Mouse (Mus musculus) gastrocnemius, adult 18-20 months (tissue): ENCODE data around the gene Rnf151. TPM values are rescaled to one million over a fixed set of nuclear protein-coding genes. Genes with fewer than 3 reads are reported as not detected.
A peak's percentile ranks its signal among the peaks of the same experiment; 100 is the strongest.

Experiments used
- DNase-seq: peaks from one replicate; pipeline ENCODE4 v3.0.0; 2021; ENCODE audit warnings: low spot score
- total RNA-seq, 2 experiments: library from RNA; stranded (reverse); gene quantifications; 2 replicates each; pipeline ENCODE4 v1.2.3; 2021

Gene Rnf151
- total RNA-seq, 2 experiments from 2014 or later: not detected

DNA sequence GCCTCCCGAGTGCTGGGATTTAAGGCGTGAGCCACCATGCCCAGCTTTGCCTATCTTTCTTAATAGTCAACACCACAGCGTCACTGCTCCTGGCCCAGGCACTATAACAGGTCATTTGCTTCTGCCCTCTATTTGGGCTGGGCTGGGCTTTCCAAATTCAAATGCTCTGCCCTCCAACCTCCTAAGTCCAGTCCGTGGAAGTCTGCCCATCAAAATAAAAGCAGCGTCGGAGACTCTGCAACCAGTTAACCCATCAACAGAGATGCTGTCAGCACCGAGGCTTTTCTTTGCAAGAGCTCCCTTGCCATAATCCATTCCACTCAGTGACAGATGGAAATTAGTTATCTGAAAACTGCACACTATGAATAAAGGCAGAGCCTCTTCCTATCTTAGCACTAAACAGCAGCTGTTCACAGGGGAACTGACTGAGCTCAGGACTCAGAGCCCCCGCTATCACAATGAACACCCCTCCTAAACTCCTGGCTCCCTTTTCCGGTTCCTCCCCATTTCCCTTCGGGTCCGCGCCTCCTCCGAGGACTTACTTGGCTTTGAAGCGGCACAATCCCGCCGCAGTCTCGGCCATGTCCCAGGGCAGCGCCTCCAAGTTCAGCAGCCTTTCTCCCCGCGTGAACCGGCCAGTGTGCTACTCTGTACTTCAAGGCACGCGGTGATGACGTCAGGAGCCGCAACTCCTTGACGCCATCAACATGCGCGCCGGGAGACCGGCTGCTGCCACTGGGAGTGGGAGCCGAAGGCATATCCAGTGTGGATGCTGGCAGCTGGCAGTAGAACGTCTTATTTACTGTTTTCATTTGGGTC is 10.7 kb downstream of the Rnf151 start, which contains the start of gene Tbl3:
Tbl3 (minus strand) TSS at position 679 of the 819 bp plus-strand sequence.
- DNase-seq: peak; percentile 92

DNA sequence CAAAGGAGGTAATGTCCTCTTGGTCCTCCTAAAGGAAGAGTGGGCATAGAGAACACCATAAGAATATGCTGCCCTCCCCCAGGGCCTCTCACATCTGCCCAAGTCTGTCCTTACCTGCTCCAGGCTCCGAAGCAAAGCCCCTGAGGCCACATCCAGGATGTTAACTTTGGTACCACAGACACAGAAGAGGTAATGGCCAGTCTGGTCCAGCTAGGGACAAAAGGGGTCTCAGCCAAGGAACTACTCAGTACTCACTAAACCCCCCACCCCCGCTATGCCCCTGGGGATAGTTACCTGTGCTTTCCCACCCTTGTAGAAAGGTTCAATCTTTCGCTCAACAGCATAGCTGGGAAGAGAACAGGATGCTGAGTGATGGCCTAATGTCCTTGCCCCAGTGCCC is 12.0 kb downstream of the Rnf151 start:
- DNase-seq: no peak

DNA sequence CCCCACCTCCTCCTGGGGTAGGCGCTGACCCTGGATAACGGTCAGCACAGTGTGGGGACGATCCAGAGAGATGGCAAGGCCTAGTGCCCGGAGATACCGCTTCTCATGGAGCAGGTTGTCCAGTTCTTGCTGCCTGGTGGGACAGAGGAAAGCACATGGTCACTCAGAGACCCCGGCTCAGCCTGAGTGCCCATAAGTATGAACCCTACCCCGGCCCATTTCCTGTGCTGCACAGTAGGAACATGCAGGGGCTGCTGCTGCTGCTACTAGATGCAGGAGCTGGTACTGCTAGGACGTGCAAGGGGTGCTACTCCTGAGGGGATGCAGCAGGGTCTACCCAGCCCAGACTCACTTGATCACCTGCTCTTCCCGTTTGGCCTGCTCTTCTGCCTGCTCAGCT is 16.6 kb downstream of the Rnf151 start:
- no peak for DNase-seq

DNA sequence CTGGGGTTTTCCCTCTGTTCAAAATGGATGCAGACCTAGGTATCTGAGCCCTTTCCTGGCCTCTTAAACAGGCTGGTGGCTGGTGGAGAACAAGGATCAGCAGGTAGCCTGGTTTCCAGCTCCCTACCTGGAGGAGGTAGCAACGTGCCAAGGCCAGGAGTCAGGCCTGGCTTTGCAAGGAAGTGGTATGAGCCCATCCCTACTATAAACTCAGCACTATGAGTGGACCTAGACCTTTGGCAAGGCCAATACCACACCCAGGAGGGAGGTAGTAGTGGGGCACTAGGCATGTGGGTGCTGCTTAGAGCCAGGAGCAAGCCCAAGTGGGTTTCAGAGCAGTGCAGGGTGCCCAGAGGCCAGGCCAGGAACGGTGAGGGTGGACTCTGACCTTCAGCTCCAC is 18.4 kb downstream of the Rnf151 start:
- no peak for DNase-seq

DNA sequence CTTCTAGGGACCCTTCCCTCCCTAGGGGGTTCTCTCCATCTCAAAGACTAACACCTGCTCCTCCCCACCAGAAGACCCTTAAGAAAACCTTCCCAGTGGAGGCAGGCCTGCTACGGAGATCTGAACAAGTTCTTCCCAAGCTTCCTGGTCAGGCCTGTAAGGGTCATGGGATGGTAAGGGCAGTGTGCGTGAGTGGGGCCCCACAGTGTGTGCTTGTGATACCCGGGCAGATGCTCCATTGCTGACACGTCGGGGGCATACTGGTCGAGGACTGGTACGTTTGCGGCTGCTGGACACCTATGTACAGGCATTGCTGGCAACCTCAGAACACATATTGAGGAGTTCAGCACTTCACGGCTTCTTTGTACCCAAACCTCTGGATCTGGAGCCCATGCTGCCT is 19.1 kb downstream of the Rnf151 start:
- no peak for DNase-seq

DNA sequence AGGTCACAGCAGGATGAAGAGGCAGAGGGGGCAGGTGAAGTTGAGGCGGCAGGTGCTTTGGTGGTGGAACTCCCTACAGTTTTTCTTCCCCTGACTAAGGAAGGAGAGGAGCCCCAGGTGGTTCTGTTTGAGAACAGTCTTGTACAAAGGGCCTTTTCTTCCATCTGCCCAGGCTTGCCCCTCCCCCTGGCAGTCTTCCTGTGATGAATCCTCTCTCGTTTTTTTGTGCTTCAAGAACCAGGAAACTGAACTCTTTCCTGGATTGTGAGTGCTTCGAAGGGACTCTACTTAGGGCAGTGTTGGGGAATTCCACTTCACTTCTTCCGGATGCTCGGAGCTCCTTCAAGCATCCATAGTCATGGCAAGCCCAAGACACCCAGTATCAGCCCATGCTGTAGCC is 19.9 kb downstream of the Rnf151 start:
- DNase-seq: no peak

DNA sequence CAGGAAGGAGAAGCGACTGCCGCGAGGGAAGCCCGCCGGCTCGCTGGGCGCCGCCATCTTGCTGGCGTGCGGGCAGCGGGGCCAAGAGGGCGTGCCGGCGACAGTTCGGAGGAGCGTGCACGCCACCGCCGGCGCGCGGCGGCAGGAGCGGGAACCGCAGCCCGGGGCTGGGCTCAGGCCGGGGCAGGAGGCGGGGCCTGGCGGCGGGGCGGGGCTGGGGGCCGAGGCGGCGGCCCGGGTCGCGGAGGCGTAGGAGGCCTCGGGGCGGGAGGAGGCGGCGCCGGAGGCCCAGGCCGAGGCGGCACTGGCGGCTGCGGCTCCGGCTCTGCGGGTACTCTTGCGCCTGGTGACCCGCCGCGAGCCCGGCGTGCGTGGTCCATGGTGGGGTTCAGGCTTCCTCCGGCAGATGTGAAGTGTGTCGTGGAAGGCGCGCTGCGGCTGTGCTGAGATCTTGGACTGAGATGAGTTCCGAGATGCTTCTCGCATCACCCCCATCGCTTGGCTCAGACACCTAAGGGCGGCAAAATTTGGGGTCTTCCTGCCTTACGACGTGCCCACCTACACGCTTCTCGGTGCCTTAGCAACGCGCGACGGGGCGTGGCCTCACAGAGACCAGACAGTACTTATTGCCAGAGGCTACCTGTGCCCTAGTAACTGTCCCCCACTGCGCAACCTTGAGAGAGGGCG is 21.7 kb downstream of the Rnf151 start, which contains the start of the genes Gfer and Noxo1:
Gfer (minus strand) TSS at position 146 of the 687 bp plus-strand sequence.
Noxo1 (plus strand) TSS at position 224 of the 687 bp plus-strand sequence.
- DNase-seq: peak; percentile 88

DNA sequence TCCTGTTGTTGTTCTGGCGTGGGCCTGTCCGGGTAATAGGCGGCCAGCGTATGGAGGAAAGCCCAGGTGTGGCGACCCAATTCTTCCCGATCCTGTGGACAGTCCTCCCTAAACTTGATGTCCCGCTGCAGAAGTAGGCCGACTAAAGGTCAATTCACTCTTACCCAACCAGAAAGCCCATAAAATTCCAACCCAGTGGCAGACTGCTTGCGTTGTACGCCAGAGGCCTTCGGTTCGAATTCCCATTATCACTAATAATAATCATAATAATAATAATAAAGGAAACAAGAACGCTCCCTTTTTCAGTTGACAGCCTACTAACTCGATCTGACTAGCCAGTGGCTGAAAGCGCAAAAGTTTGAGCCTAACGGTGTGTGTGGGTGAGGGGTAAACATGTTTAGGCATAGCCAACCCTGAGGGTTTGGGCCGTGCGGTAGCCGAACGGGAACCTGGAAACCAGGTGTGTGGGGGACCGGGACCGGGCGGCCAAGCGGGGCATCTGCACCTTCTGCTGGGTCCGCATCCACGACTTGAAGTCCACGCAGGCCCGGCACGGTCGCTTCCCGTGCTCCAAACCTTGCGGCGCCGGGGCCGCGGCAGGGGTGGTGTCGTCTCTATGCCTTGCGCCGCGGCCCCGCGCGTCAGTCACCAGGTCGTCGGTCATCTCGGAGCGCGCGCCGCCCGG is 22.4 kb downstream of the Rnf151 start:
- no peak for DNase-seq

DNA sequence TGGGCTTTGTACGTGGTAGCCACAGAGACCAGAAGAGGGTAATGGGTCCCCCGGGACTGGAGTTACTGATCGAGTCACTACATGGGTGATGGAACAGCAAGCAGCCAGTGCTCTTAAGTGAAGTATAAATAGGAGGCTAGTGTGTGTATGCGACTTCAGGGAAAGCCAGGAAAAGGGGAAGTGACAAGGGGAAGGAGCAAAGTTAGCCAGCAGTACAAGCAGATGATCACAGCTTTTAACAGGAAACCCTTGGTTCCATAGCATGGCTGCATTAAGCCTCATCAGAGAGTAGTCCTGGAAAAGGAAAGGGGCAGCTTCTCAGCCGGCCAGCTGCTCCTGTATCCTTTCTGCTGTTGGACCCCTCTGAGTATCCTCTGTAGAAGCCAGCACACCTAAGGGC is 25.5 kb downstream of the Rnf151 start:
- no peak for DNase-seq

DNA sequence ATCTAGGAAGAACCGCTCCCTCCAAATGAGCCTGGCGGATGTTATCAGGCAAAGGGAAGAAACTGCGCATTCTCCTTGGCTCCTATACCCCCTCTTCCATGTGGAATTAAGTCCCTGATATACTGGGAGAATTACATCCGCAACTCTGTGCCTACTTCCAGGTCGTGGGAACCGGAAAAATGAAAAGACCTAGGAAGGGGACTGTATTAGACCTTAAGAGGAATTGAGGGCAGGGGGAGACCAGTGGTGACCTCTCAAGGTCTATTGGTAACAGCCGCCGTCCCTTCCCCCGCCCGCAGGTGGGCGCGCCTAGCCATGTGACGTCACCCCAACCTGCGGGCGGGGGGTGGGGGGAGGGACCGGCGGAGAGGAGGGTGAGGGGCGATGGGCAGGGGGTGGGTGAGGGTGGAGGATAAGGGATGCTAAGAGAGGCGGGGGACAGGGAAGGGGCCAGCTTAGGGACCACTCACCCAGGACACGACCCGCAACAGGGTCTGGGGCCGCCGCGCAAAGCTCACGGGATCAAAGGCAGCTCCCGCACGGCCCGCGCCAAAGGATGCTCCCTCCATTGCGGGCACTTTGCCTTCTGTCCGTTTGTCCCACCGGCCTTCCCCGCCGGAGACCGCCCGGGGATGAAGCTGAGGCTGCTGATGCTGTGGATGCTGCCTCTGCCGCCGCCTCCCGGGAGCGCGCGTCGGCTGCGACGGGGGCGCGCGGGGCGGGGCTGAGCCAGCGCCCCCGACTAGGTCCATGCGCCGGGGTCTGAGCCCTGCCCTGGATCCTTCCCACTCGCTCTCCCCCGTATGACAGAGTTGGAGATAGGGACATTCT is 28.4 kb downstream of the Rnf151 start, which contains the start of gene Syngr3:
Syngr3 (minus strand) TSS at position 705 of the 831 bp plus-strand sequence.
- no peak for DNase-seq

DNA sequence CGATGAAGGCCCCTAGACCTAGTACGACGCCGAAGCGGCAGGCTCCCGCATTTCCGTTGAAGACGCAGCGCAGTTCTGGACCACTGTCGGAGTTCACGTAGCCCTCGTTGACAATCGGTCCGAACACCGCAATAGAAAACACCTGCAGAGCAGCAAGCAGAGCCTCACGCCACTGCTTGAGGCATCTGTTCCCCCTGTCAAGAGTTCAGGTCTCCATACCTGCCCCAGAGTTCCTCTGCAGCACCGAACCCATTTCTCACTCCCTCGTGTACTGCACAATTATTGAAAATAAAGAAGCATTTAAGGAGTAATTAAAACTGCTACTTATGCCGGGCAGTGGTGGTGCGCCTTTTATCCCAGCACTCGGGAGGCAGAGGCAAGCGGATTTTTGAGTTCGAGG is 30.3 kb downstream of the Rnf151 start:
- no peak for DNase-seq

DNA sequence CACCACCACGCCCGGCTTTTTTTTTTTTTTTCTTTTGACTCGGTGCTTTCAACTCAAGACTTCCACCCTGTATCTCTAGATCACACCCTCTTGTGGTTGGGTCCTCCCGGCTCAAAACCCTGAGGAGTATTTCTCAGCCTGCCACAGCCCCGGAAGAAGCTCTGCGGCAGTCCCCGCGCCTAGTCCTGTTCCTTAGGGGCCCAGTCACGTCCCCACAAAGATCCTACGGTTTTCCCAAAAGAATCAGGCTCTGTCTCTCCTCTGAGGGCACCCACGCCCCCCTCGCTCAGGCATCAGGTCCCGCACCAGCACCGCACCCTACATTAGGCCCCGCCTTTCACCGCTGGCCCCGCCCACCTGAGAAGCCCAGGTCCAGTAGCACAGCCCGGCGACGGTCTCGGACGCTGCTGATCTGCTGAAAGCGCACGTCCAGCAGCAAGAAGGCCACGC is 30.7 kb downstream of the Rnf151 start:
- peak; percentile 57 for DNase-seq

DNA sequence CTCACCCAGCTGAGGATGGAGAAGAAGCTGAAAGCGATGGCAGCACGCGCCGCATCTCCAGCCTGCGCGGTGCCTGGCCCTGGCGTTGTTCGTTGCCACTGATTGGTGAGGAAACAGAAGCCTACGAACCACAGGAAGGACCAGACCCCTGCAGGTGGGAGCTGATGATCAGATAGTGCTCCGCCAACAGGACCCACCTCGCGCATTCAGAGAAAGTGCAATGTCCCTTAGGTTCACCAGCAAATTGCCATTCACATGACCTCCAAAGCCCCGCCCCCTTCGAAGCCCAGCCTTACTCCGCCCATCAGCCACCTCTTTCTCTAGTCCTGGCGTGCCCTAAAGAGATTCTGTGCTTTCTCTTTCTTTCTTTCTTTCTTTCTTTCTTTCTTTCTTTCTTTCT is 31.3 kb downstream of the Rnf151 start:
- peak; percentile 36 for DNase-seq

DNA sequence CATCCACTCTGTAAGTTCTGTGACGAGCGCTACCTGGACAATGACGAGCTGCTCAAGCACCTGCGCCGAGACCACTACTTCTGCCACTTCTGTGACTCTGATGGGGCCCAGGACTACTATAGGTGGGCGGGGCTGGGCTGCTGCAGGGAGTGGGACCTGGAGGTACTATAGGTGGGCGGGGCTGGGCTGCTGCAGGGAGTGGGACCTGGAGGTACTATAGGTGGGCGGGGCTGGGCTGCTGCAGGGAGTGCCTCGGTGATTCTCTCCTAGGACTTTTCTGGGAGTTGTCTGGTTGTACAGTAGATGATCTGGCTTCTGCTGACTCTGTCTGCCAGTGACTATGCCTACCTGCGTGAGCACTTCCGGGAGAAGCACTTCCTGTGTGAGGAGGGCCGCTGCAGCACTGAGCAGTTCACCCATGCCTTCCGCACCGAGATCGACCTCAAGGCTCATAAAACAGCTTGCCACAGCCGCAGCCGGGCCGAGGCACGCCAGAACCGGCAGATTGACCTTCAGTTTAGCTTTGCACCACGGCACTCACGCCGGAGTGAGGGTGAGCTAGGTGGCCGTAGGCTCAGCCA is 40.3 kb downstream of the Rnf151 start:
- DNase-seq: no peak

DNA sequence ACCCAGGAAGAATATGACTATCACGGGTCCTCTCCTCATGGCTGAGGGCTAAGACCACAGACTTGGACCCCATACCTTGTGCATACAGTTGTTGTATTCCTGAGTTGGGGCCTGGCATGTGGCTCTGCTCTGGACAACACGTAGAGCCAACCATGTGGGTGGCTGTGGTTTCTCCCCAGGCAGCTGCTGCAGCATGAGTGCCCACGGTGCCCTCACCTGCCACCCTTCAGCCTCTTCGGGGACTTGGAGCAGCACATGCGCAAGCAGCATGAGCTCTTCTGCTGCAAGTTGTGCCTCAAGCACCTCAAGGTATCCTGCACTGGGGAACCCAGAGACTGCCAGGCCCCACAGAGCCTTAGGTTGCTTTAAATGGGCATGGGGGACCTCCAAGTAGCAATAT is 41.0 kb downstream of the Rnf151 start:
- DNase-seq: no peak

DNA sequence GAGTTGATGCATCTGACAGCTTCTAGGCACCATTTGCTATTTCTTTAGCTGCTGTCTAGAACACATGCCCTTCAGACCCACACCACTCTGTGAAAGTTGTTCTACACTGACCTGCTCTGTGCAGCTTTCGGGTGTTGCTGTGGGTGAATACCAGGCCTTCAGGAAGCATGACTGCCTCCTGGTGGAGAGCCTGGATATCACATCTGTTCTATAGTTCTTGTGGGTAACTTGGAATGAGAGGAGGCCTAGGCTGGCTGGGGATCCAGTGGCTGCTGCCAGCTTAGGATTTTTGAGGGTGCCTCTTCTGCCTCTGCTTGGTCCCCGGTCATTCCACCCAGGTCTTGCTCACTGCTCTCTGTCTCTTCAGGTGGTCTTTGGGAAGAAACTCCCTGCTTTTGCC is 41.7 kb downstream of the Rnf151 start:
- DNase-seq: peak; percentile 63

DNA sequence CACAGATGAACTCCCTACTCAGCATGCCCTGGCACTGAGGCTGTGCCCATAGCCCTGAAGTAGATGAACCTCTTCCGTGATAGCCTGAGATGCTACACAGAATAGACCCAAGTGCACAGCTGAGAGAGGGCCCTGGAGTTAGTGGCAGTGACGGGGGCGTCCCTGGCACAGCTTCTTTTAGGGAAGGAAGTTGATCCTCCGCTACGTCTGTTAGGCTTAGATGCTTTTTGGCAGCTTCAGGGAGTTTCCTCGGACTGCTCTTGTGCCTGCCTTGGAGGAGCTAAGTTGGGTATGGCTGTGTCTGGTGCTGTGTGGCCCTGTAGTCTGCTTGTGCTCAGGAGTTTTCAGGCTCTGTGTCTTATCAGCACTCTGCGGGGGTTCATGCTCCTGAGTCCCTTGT is 43.6 kb downstream of the Rnf151 start:
- no peak for DNase-seq

DNA sequence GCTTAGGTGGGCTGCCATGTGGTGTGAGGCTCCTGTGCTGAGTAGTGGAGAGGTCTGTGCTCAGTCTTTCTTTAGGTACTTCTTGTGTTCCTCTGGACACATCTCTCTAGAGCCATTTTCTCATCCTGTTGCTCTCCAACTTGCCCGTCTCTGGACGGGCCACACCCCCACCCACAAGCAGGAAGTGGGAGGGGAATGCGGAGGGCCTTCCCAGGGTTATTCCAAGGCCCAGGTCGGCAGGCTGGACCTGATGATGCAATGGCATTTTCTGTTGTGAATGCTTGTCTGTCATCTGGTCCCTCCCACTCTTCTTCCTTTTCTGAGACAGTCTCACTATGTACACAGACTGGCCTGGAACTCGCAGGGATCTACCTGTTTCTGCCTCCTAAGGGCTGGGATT is 45.7 kb downstream of the Rnf151 start:
- peak; percentile 39 for DNase-seq

DNA sequence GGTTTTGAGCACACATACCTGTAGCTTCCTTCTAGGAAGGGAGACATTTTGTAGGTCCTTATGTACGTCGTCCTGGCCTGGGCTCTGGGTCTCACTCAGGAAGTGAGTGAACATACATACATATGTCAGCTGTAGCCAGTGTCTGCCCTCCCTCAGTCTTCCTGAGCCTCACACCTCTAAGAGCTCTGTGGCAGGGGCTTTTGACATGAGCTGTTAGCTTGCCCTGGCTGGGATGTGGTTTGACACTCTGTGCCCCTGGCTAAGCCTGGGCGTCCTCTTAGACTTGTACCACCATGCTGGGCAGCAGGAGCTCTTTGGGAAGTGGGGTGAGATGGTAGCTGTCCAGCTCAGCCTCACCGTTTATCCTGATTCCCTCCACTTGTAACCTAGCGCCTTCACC is 46.5 kb downstream of the Rnf151 start:
- DNase-seq: no peak

DNA sequence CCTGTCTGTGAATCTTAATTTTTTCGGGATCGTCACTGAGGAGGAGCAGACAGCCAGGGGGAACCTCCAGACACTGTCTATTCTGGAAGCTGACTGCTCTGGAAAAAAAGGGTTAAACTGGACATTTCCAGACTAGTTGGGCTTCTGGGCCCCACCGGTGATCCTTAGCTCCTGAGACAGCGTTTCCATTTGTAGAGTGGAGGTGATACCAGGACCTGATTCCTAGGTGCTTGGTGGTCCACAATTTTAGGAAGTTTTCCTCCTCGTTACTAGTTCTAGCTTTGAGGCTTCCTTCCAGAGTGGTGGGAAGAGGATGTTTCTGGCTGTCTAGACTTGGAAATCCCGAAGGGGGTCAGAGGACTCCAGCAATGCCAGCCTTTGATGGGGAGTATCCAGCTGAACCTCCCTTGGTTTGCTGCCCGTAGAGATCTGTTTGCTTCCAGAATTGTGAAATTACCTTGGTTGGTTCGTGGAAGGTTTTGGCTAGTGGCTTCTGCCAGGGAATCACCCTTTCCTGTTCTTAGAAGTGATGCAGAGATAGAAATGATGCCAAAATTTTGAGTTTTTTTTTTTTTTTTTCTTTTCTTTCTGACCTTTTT is 47.5 kb downstream of the Rnf151 start:
- no peak for DNase-seq
